Comparison of ENCODE assay signal across 1 mouse cellular context in genomic region chr5:112335473-112335872, GRCm38 (mm10).
TF ChIP-seq lines count a peak whose summit lies in the region.

No protein-coding gene starts in this region.

TF ChIP-seq in CH12.LX, 34 proteins besides CTCF, POLR2A, EP300 and RAD21:
- TF ChIP-seq SMC3 (IDR thresholded peaks at IDR 0.05; ENCODE audit: low read depth, low read length) (peak; percentile 76), BHLHE40 (IDR thresholded peaks at IDR 0.05; ENCODE audit: low read depth, low read length) (no peak)
